Mouse (Mus musculus) embryonic fibroblast, embryonic 13.5 days (primary cell): ENCODE results near the gene Slc25a24.

Source experiments
- CTCF ChIP-seq: IDR thresholded peaks from 2 replicates; pipeline ENCODE4 v1.5.1; 2011; ENCODE audit warnings: mild to moderate bottlenecking, control low read depth, low read length, moderate library complexity, borderline replicate concordance; ENCODE audit not compliant: insufficient read depth
- POLR2A ChIP-seq: IDR thresholded peaks from 2 replicates; pipeline ENCODE4 v1.6.1; 2011; ENCODE audit warnings: low read depth, mild to moderate bottlenecking, control low read depth, low read length, moderate library complexity

GRCm38 (mm10) chr3:109196166-109196565, 73.2 kb downstream of the Slc25a24 start:
- TF ChIP-seq CTCF: no peak
- no peak for TF ChIP-seq POLR2A
